Mouse (Mus musculus) cerebellum, postnatal 25 days (tissue): ENCODE measurements around the gene Efhd1.

ENCODE experiments used
- DNase-seq, 2 experiments: peaks; one replicate each; pipeline ENCODE4 v3.0.0; 2021; ENCODE audit warnings: mixed read lengths in 2 of 2

The Efhd1 gene

DNA sequence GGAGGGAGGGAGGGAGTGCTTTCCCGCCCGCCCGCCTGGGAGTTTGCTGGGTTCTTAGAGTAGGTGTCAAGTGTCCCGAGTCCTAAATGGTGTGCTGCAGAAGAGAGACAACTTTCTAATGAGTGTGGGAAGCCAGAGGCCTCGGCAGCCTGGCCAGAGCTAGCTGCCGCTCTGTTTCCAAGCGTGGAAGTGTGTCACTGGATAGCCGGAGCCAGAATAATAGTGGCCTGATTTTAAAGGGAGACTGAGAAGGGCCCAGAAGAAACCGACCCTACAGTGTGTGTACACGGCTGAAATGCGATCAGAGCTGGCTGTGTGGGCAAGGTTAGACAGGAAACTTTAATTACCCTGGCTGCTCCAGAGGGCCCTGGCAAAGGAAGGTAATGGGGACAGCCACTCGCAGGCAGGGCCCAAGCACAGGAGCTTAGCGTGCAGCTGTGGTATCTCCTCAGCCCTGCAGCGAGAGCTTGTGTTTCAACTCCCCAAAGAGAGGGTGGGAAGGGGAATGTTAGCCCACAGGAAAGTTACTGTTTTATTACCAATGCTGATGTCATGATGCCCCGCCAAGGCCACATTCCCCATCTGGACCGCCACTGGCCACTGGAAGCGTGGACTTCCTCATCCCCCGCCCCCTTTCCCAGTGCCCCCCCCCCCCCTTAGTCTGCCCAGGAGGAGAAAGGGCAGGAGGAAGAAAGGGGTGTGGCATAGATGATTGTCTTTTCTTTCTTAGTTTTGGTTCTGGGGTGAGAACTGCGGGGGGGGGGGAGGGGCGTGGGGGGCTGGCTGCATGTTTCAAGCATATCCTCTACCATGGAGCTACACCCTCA lies 6.7 kb downstream of the Efhd1 start:
- DNase-seq, result peak in 1 of 2 experiments; percentile 30

DNA sequence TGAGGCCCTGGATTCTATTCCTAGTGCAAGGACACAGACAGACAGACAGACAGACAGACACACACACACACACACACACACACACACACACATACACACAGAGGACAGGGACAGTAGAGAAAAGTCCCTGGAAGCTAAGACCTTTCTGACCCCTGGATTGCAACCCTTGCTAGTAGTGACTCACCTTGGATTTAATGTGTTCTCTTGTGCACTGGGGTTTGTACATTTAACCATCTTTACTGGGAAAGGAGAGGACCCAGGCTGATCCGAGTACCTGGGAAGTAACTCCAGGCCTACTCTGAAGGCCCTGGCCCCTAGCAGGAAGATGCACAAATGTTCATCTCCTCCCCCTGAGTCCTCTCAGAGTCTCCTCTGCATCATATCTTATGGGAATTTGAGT lies 7.4 kb downstream of the Efhd1 start:
- DNase-seq, result no peak

DNA sequence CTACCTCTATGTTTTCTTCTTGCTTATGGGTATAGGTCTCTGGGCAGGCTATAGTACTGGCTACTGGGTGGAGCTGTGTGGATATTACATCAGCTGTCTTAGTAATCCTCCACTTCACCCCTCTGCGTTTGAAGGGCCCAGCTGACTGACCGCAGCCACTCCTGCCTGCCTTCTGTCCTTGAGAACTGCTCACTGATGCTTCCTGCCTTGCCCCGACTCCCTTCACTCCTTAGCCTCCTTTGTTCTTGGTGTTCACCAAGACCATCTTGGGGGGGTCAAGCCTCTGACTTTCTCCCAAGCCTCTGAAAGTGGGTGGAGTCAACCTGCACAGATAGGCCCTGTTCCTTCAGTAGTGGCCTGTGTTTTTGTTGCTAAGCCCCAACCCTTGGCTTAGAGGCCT lies 8.3 kb downstream of the Efhd1 start:
- DNase-seq, result no peak

DNA sequence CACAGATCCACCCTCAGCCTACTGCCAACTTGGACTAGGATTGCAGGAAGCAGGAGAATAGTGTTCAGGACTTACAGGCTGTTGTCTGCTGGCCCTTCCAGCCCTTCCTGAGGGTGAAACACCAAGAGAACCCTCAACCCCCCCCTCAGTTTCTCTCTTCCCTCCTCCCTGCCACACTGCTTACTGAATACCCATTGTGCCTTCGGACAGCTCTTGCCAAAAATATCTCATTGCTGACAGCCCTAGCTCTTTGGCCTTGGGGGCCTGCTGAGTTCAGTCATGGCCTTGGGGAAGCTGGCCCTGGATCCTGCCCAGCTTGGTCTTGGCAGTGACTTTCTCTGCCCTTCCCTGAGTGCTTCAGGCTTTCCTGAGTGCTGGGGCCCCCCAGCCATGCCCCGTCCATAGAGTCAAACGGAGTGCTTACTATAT lies 9.4 kb downstream of the Efhd1 start:
- DNase-seq, result peak; percentile 58 to 72

DNA sequence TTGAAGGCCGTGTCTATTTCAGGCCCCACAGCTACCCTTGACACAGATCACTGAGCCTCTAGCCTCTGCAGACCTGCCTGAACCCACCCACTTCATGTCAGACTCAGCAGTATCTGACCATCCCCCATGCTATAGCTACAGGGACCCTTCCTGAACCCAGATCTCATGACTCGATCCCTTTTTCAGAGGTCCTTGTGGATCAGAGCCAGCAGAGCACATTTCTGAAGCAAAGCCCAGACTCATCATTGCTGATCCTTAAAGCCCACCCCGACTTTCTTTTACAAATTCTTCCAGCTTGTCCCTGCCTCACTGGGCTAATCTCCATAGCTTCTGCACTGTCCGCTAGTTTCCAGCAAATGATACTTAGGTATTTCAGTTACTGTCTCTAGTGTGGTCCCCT lies 10.0 kb downstream of the Efhd1 start:
- DNase-seq, result no peak

DNA sequence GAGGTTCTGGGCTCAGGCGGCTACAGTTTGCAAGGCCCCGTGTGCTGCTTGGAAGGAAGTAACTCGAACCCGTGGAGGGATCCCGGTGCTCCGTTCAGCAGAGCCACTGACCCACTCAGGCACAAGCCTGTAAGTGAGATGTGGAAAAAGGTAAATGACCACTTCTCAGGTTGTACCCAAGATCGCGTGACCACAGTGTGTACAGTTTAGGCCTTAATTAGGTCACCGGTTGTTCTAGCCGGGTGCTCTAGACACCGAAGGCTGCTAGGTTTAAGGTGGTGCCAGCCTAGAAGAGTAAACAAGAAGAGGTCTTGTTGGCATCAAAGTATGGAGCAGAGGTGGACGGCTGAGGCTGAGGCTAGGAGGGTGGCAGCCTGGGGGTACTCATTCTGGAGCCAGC lies 11.0 kb downstream of the Efhd1 start:
- no peak for DNase-seq

DNA sequence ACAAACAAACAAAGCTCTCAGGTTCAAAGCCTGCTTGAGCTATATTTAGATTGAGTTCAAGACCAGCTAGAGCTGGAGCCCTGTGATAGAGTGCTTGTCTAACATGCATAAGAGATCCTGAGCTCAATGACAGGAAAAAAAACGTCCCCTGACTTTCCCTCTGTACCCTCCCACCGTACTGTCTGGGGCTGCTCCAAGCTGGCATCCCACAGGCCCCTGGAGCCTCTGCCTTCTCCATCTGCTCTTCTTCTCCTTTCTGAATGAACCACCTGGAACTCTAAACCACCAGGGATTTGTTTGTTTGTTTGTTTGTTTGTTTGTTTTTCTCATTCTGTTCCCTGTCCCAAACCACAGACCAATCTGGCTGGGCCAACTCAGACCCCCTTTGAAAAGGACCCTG lies 11.9 kb downstream of the Efhd1 start:
- DNase-seq, result peak in 1 of 2 experiments; percentile 37

DNA sequence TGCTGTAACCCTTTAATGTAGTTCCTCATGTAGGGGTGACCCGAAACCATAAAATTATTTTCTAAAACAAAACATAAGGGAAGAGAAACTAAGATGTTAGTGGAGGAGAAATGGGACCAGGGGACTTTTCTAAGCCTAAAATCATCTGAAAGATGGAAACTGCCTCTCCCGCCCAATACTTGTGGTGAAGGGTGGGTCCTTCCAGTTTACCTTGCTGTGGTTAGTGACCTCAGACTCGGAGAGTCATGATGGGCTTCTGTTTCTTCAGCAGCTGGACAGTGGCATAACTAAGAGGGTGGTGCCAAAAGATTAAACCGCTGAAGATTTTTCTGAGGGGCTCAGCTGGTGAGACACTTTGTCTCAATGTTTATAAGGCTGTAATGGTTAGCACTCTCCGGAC lies 16.1 kb downstream of the Efhd1 start:
- DNase-seq, result no peak

DNA sequence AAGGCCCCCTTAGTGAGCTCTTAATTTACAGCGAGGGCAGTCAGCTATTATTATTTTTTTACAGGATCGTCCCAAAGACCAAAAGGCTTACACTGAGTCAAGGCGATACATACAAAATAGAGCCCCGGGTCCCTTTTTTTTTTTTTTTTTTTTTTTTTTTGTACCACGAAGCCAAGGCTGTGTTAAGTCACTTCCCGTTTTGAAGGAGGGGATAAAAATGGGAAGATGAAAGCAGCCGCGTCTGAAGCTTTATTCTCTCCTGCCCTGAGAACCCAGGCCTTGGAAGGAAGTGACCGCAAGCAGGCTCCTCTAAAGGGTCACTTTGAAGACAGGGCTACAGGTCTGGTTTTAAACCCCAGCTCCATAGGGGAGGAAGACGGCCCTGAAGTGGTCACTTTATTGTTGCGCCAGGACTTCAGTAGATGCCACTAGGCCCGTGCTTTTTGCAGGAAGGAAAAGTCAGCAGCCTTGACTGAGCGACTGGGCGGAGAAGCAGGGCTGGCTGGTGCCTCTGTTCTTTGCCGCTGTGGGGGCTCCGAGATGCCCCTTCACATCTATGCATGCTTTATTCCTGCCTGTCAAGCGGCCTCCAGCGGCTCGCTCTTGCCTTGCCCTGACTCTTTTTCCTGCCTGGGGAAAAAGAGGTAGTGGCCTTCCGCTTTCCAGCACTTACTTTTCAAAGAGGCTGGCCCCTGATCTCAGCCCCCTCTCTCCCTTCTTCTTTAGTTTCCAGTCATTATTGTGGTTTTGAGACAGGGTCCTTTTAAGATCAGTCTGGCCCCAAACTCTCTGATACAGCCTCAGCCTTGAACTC lies 17.6 kb downstream of the Efhd1 start:
- no peak for DNase-seq

DNA sequence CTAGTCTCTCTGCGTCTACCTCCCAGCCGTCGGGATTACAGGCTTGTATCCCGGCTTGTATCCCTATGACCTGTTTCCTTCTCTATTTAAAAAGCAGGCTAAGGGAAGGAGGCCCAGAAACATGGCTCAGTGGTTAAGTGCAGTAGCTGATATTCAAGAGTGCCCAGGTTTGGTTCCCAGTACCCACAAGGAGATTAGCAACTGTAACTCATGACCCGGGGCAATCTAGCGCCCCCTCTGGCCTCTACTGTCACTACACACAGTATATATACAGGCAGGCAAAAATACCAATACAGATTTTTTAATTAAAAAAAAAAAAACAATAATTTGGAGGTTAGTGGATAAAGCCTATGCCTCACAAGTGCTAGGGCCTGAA lies 18.2 kb downstream of the Efhd1 start:
- DNase-seq, result no peak

DNA sequence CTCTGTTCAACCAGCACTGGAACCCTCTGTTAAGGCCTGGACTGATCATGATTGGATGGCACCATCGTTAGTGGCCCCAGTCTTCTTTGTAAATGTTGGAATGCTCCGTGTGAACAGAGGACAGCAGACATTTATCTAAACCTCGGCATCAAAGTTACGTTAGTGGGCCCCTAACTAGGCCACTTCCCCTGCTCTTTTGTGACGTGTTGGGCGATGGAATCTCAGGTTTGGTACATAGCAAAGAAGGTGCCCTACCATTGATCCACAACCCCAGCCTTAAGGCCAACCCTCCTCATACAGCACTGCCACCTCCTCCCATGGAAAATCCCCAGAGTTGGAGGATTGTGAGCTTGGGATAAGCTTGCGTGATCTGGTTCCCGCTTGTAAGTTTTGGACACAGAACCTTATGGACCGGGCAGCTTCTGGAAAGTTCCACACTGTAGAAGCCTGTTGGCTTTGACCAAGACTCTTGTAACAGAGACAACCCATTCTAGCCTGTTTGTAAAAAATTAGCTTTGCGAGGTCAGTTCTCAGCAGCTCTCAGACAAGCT lies 19.3 kb downstream of the Efhd1 start:
- no peak for DNase-seq

DNA sequence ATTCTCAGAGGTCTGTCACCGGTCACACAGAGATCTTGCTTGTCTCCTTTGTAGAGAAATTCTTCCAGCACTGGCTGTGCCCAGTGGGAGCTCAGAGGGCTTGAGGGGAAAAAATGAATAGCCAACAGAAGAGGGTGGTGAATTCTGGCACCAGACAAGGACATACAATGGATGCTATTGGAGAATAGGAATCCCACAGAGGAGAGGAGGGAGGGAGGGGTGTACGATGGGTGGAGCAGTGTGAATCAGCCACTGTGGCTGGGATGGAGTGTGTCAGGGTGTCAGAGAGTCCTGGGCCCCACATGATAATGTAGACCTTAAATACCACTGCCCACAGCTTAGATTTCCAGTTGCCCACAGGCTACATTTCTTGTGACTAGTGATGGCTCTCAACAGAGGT lies 22.9 kb downstream of the Efhd1 start:
- DNase-seq, result no peak

DNA sequence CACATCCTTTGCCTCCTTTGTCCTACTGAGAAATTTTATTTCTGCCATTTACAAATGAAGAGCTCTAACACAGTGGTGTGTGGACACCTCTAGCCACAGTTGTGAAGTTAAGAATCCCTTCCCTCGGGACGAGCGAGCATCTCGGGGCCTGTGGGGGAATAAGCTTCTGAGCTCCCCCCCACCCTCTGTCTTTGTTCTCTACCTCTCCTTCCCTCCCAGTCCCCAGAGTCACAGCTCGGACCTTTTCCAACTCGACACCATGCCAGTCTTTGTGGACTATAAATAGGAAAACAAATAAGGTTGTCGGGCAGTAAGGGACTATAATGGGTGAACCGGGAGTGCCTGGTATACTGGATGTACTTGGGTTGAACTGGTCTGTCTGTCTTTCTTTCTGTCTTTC lies 27.3 kb downstream of the Efhd1 start:
- DNase-seq, result no peak

DNA sequence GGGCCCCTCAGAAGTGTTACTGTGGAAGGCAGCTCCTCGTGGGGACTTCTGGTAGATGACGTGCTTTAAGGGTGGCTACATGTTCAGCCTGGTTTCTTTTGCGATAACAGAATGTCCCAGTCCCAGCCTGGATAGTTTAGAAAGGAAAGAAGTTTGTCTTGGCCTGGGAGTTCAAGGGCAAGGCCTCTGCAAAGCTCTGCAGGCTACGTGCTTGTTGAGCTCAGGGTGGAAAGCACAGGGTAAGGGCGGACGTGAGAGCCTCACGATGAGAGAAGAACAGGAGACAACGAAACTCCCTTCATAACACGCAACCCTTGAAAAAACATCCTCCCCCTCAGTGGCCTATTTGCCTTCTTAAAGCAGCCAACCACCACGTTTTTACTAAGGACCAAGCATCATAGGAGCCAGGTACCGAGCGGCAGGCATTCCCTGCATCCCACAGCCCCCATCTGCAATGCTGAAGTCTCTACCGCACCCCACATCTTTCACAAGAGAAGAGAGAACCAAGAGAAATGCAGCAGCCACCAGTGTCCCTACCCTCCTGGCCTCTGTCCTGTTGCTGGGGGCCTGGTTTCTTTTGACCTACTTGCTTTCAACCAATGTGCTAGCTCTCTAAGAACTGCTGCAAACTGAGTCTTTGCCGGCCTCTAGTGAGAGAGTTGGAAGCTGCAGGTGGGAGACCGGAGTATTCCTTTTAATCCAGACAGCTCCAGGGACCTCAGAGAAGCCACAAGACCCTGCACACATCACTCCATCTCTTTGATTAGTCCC lies 28.4 kb downstream of the Efhd1 start:
- peak; percentile 41 to 56 for DNase-seq

DNA sequence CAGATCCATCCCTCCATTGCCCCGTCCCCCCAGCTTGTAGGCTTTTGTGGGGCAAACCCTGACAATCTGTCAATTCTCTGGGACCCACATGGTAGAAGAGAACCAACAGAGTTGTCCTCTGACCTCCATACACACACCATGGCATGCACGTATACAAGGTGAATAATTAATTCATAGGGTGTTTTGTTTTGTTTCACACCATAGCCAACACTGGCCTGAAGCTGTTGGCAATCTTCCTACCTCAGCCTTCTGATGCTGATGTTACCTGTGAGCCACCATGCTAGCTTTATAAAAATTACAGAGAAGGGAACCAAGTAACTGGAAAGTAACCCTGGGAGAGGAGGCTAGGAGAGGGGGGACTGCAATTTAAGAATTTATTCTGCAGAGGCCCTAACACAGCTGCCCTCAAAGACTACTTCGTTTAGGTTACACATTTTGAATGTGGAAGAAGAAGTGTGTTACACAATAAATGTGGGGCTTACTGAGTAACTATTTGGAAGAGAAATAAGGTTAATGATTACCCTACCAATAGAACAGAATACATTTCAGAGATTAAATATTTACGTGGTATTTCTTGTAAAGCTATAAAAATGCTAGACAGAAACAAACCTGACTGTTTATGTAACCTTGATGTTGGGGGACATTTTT lies 30.0 kb downstream of the Efhd1 start:
- no peak for DNase-seq

DNA sequence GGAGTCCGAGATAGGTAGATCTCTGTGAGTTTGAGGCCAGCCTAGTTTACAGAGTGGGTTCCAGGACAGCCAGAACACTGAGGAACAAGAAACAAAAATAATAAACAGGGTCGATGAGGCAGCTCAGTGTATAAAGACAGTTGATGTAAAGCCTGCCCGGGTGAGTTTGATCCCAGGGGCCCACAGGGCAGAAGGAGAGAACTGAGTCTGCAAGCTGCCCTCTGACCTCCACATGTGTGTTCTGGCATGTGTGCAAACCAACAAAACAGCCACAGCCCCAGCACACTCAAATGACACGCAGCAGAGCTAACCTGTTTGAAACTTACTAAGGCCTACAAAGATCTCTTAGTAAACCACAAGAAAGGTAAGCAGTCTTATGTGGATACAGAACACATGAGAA lies 30.8 kb downstream of the Efhd1 start:
- DNase-seq, result no peak

DNA sequence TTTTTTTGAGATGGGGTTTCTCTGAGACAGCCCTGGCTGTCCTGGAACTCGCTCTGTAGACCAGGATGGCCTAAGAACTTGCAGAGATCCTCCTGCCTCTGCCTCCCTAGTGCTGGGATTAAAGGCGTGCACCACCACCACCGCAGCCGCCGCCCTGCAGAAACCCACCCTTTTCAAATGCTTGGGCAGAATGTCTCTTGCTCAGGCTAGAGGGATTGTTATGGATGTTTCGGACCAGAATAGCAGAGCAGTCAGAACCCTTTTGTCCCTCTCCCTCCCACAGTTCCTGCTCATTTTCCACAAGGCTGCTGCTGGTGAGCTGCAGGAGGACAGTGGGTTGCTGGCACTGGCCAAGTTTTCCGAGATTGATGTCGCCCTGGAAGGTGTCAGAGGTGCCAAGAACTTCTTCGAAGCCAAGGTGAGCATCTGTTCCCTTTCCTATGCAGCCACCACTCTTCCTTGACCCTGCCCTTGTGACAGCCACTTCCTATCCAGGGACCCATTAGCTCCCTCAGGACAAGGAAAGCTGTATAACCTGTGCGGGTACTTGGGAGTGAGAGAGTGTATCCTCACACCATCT lies 33.3 kb downstream of the Efhd1 start:
- DNase-seq, result peak in 1 of 2 experiments; percentile 31

DNA sequence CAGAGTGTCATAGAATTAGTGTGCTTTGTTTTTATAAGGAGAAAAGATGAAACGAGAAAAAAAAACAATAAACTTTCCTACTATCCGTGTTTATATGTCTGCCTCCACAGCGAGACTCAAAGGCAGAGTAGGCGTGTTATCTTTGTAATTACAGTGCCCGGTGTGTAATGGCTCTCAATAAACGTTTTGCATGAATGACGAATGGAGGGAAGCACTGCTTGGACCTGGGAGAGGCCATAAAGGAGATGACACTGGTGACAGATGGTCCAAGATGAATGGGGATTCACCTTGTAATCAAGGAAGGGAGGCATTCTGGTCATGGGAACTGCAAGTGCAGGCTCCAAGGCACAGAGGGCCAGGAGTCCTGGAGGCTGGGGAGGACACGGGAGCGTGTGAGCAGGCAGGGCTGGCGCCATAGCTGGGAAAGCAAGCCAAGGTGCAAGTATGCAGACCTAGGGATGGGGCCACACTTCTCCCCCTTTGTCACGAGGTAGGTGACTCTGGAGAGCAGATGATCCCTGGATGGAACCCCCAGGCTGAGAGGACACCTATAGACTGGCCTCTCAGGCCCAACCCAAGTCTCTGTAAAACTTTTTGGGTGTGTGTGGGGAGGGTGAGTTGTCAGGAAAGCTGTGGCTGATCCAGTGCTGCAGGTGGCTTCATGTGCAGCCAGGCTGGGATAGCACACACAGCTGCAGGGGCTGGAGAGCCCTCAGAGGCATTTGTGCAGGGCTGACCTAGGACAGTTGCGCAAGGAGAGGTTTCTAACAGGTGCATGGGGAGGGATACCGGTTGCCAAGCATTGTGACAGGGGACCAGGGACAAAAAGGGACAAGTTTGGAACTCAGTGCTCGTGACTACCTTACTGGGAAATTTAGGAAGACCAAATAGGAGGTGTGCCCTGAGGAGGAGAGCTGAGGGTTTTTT lies 36.5 kb downstream of the Efhd1 start:
- DNase-seq, result peak in 1 of 2 experiments; percentile 32

DNA sequence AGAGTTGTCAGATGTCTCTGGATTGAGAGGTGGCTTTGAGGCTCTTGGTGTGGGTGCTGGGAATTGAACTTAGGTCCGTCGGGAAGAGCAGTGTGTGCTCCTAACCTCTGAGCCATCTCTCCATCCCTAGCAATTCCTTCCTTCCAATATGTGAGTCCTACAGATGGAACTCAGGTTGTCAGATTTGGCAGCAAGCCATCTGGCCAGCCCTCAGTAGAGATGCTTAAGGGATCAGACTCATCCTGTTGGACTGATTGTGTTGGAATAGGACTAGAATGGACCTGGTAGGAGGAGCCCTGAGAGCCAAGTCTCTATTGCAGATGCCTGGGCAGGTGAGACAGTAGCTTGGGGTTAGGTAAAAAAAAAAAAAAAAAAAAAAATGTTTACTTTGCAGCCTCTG lies 37.8 kb downstream of the Efhd1 start:
- DNase-seq, result peak; percentile 66 to 80

DNA sequence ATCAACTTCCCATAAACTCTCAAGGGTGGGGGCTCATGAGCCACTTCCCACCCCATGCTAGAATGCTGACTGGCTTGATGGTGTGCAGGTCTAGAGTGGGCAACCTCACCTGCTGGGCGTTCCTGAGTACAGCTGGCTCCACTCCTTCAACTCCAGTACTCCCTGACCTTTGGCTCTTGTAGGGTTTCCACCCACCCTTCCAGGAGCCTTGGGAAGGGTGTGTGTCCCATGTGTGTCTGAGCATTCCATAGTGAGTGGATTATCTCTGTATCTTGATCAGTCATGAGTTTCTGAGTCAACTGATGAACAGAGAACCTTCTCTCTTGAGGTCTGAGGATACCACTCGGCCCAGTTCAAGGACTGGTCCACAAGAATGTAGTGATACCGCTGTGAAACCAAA lies 44.8 kb downstream of the Efhd1 start:
- no peak for DNase-seq

DNA sequence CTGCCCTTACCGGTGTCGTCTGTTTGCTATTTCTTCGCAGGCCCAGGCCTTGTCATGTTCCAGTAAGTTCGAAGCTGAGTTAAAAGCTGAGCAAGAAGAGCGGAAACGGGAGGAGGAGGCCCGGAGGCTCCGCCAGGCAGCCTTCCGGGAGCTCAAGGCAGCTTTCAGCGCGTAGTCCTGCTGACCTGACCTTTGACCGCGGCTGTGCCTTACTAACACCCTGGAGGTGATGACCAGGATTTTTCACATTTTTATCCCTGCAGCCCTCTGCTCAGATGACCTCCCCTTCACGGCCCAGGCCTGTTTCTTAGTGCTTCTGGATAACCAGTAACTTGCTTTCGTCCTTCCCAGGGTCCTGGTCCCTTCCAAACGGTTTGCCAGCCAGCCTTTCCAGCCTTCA lies 45.5 kb downstream of the Efhd1 start:
- DNase-seq, result no peak
